Mouse (Mus musculus) limb, embryonic 14.5 days (tissue): Measurements from ENCODE around the gene Zfp639. TPM values are rescaled to one million over a fixed set of nuclear protein-coding genes. Genes with fewer than 3 reads are reported as not detected.

Experiments
- ATAC-seq: fragments of 200-750 bp; cut with Nextera tagmentation; 2 replicates; pipeline ENCODE4 v1.8.0; 2017; ENCODE audit warnings: low read depth, moderate number of reproducible peaks, moderate TSS enrichment; ENCODE audit not compliant: low FRiP score
- DNase-seq: peaks from one replicate; pipeline ENCODE4 v3.0.0-alpha.2; 2015; ENCODE audit warnings: low spot score
- H3K27ac ChIP-seq: fragments of 300-500 bp; sonication (generic); replicated peaks from 2 replicates; pipeline ENCODE4 v1.5.1; 2014; ENCODE audit warnings: low read depth, mild to moderate bottlenecking, low read length, moderate library complexity, mixed read lengths
- H3K27me3 ChIP-seq: fragments of 300-500 bp; sonication (generic); 2 replicates; pipeline ENCODE4 v1.6.1; 2014; ENCODE audit warnings: low read length, mixed read lengths; ENCODE audit not compliant: control insufficient read depth, insufficient read depth
- H3K36me3 ChIP-seq: fragments of 300-500 bp; sonication (generic); 2 replicates; pipeline ENCODE4 v1.6.1; 2014; ENCODE audit warnings: mild to moderate bottlenecking, low read length, moderate library complexity, mixed read lengths; ENCODE audit not compliant: control insufficient read depth, insufficient read depth
- H3K4me1 ChIP-seq: fragments of 300-500 bp; sonication (generic); 2 replicates; pipeline ENCODE4 v1.6.1; 2014; ENCODE audit warnings: antibody characterized with exemption, low read length, mixed read lengths; ENCODE audit not compliant: control insufficient read depth, insufficient read depth
- H3K4me2 ChIP-seq: fragments of 300-500 bp; sonication (generic); replicated peaks from 2 replicates; pipeline ENCODE4 v1.6.1; 2014; ENCODE audit warnings: low read depth, mild to moderate bottlenecking, low read length, moderate library complexity; ENCODE audit not compliant: severe bottlenecking
- H3K4me3 ChIP-seq: fragments of 300-500 bp; sonication (generic); replicated peaks from 2 replicates; pipeline ENCODE4 v1.5.1; 2014; ENCODE audit warnings: low read length
- H3K9ac ChIP-seq: fragments of 300-500 bp; sonication (generic); 2 replicates; pipeline ENCODE4 v1.6.1; 2014; ENCODE audit warnings: mild to moderate bottlenecking, low read depth, low read length, moderate library complexity; ENCODE audit not compliant: severe bottlenecking
- H3K9me3 ChIP-seq: fragments of 300-500 bp; sonication (generic); 2 replicates; pipeline ENCODE4 v1.6.1; 2016; ENCODE audit warnings: low read length; ENCODE audit not compliant: control insufficient read depth
- POLR2A ChIP-seq: fragments of 200-500 bp; IDR thresholded peaks from 2 replicates; pipeline ENCODE4 v1.8.0; 2012; ENCODE audit warnings: inconsistent platforms, mild to moderate bottlenecking, moderate library complexity, borderline replicate concordance; ENCODE audit not compliant: insufficient read depth, insufficient read length; ENCODE audit errors: extremely low read depth
- WGBS: fragments of 180-500 bp; shearing (Covaris S2); extraction: QIAGEN DNeasy Blood & Tissue Kit; methylation state at CpG from one replicate; pipeline ENCODE4 v1.1.7; 2014; 5-methylcytosine and 5-hydroxymethylcytosine counted together
- polyA plus RNA-seq, 2 experiments: library from polyadenylated mRNA; depleted of rRNA in 1 of 2; stranded (reverse) in 1 of 2; unstranded in 1 of 2; fragments of >200 nt; fragmentation: Nextera tagmentation in 1 of 2; extraction: Ambion mirVana in 1 of 2; gene quantifications; 2 replicates each; pipeline versions ENCODE4 v1.2.1 to v1.2.3; 2012 to 2014

The Zfp639 gene
- polyA plus RNA-seq, 2 experiments, result 48.1 to 61.5 TPM

- H3K9ac ChIP-seq, result no peak overlapping the region
- H3K9me3 ChIP-seq, result no peaks in the 10 kb centered on the region
- H3K27me3 ChIP-seq, result no peaks in the 10 kb centered on the region
- no peak for DNase-seq
- 54% methylated on average over 8 of the region's 8 CpGs for WGBS
- no peak overlapping the region for H3K4me3 ChIP-seq
- no peak overlapping the region for H3K4me2 ChIP-seq
- no peak overlapping the region for H3K27ac ChIP-seq
- no peaks in the 10 kb centered on the region for H3K36me3 ChIP-seq
- H3K4me1 ChIP-seq, result no peaks in the 10 kb centered on the region
- no peak for TF ChIP-seq POLR2A
- no peak for ATAC-seq
These were observed 14.8 kb upstream of the Zfp639 start for GRCm38 (mm10) chr3:32495088-32495770.

- no peak for TF ChIP-seq POLR2A
- H3K36me3 ChIP-seq, result no peaks in the 10 kb centered on the region
- H3K27ac ChIP-seq, result no peak overlapping the region
- no peaks in the 10 kb centered on the region for H3K27me3 ChIP-seq
- H3K9ac ChIP-seq, result no peak overlapping the region
- no peaks in the 10 kb centered on the region for H3K9me3 ChIP-seq
- no peaks in the 10 kb centered on the region for H3K4me1 ChIP-seq
- WGBS, result 61% methylated on average over 7 of the region's 8 CpGs
- DNase-seq (no peak), ATAC-seq (no peak)
- H3K4me3 ChIP-seq, result no peak overlapping the region
- no peak overlapping the region for H3K4me2 ChIP-seq
These were observed 14.0 kb upstream of the Zfp639 start for GRCm38 (mm10) chr3:32495856-32496710.

- Histone ChIP-seq H3K4me2 (no peak overlapping the region), H3K4me3 (no peak overlapping the region), H3K36me3 (no peaks in the 10 kb centered on the region), H3K27me3 (no peaks in the 10 kb centered on the region), H3K9me3 (no peaks in the 10 kb centered on the region), H3K27ac (no peak overlapping the region), H3K4me1 (no peaks in the 10 kb centered on the region), H3K9ac (no peak overlapping the region)
- WGBS, result 75% methylated on average over 1 of the region's 1 CpGs
- ATAC-seq (no peak), DNase-seq (no peak)
- no peak for TF ChIP-seq POLR2A
These were observed 13.4 kb upstream of the Zfp639 start for GRCm38 (mm10) chr3:32496711-32497070.

- no peak for ATAC-seq
- no peak for TF ChIP-seq POLR2A
- no peak for DNase-seq
These were observed 9.7 kb upstream of the Zfp639 start for GRCm38 (mm10) chr3:32500346-32500745.

GRCm38 (mm10) chr3:32505841-32506240, 4.2 kb upstream of the Zfp639 start:
- H3K27me3 ChIP-seq, result no peaks in the 10 kb centered on the region
- no peak for ATAC-seq
- TF ChIP-seq POLR2A, result no peak
- no peak overlapping the region for H3K9ac ChIP-seq
- H3K9me3 ChIP-seq, result no peaks in the 10 kb centered on the region
- H3K27ac ChIP-seq, result no peak overlapping the region
- no peak overlapping the region for H3K4me3 ChIP-seq
- no peak for DNase-seq
- no peak overlapping the region for H3K4me2 ChIP-seq
- H3K4me1 ChIP-seq, result no peaks in the 10 kb centered on the region
- 59% methylated on average over 3 of the region's 3 CpGs for WGBS
- no peaks in the 10 kb centered on the region for H3K36me3 ChIP-seq

More at GRCm38 (mm10) chr3:32500346-32500745, 9.7 kb upstream of the Zfp639 start:
- no peak overlapping the region for H3K4me3 ChIP-seq
- no peaks in the 10 kb centered on the region for H3K9me3 ChIP-seq
- H3K4me2 ChIP-seq, result no peak overlapping the region
- no peak overlapping the region for H3K9ac ChIP-seq
- no peaks in the 10 kb centered on the region for H3K36me3 ChIP-seq
- no peak overlapping the region for H3K27ac ChIP-seq
- 90% methylated on average over 2 of the region's 2 CpGs for WGBS
- no peaks in the 10 kb centered on the region for H3K27me3 ChIP-seq
- no peaks in the 10 kb centered on the region for H3K4me1 ChIP-seq
